Mouse (Mus musculus) small intestine, adult 2 months (tissue): ENCODE results near the gene Adk.

Experiments used
- CTCF ChIP-seq: fragments of 200-500 bp; IDR thresholded peaks from 2 replicates; pipeline ENCODE4 v1.5.1; 2012; ENCODE audit warnings: low read depth, mild to moderate bottlenecking, control low read depth, inconsistent platforms, low read length, moderate library complexity, mixed read lengths; ENCODE audit not compliant: insufficient replicate concordance, insufficient read length; ENCODE audit errors: extremely low read depth
- POLR2A ChIP-seq: fragments of 200-500 bp; IDR thresholded peaks from 2 replicates; pipeline ENCODE4 v1.6.1; 2012; ENCODE audit warnings: low read depth, mild to moderate bottlenecking, control low read depth, inconsistent platforms, low read length, moderate library complexity

GRCm38 (mm10) chr14:21368622-21369021 lies 316.2 kb downstream of the Adk start:
- TF ChIP-seq POLR2A: no peak
- no peak for TF ChIP-seq CTCF
